Mouse (Mus musculus) ovary, postnatal 36 days (tissue): Measurements from ENCODE around the gene Rgs2.

Experiments
- DNase-seq: peaks from one replicate; pipeline ENCODE4 v3.0.0; 2022; ENCODE audit warnings: low spot score, mixed read lengths

Rgs2 gene

GRCm38 (mm10) chr1:143984988-143985625 is 18.9 kb downstream of the Rgs2 start:
- DNase-seq, result no peak

- no peak for DNase-seq
Measured at GRCm38 (mm10) chr1:143982765-143983312, 21.1 kb downstream of the Rgs2 start.

- no peak for DNase-seq
Measured at GRCm38 (mm10) chr1:143982085-143982764, 21.7 kb downstream of the Rgs2 start.

GRCm38 (mm10) chr1:143980811-143981210 is 23.1 kb downstream of the Rgs2 start:
- no peak for DNase-seq

- no peak for DNase-seq
Measured at GRCm38 (mm10) chr1:143974637-143975036, 29.3 kb downstream of the Rgs2 start.

- no peak for DNase-seq
Measured at GRCm38 (mm10) chr1:143962301-143962700, 41.7 kb downstream of the Rgs2 start.

GRCm38 (mm10) chr1:143960340-143960739 is 43.6 kb downstream of the Rgs2 start:
- no peak for DNase-seq

GRCm38 (mm10) chr1:143956090-143956489 is 47.9 kb downstream of the Rgs2 start:
- no peak for DNase-seq

- no peak for DNase-seq
Measured at GRCm38 (mm10) chr1:143952841-143953240, 51.1 kb downstream of the Rgs2 start.
